Mouse (Mus musculus) MEL (cell line): ENCODE data around the gene Smad1. TPM values are rescaled to one million over a fixed set of nuclear protein-coding genes. Genes with fewer than 3 reads are reported as not detected.

Experiments
- DNase-seq: peaks from one replicate; pipeline ENCODE4 v3.0.0; 2011; ENCODE audit warnings: low read depth, low spot score
- H3K27ac ChIP-seq: 2 replicates; pipeline ENCODE4 v1.5.1; 2012; ENCODE audit warnings: low read depth, mild to moderate bottlenecking, control low read depth, low read length, moderate library complexity; ENCODE audit not compliant: control insufficient read depth
- H3K27me3 ChIP-seq, 2 experiments: fragments of 150-350 bp in 1 of 2; sonication (generic) in 1 of 2; 2 replicates each; pipeline ENCODE4 v1.6.1; 2012; ENCODE audit warnings: low read length in 2 of 2, mild to moderate bottlenecking in 2 of 2, improper control_type of control experiment in 1 of 2, moderate library complexity in 1 of 2; ENCODE audit not compliant: insufficient read depth in 2 of 2, control insufficient read depth in 1 of 2
- H3K36me3 ChIP-seq, 2 experiments: 2 replicates each; pipeline ENCODE4 v1.6.1; 2012 to 2014; ENCODE audit warnings: low read length in 2 of 2, improper control_type of control experiment in 1 of 2, inconsistent platforms in 1 of 2, mild to moderate bottlenecking in 1 of 2; ENCODE audit not compliant: insufficient read depth in 2 of 2, control insufficient read depth in 1 of 2
- H3K4me1 ChIP-seq, 2 experiments: fragments of 150-350 bp in 1 of 2; sonication (generic) in 1 of 2; 2 replicates each; pipeline ENCODE4 v1.6.1; 2012; ENCODE audit warnings: low read length in 2 of 2, improper control_type of control experiment in 1 of 2, mild to moderate bottlenecking in 1 of 2; ENCODE audit not compliant: insufficient read depth in 2 of 2, control insufficient read depth in 1 of 2
- H3K4me3 ChIP-seq, 2 experiments: fragments of 150-350 bp in 1 of 2; sonication (generic) in 1 of 2; 2 replicates each; pipeline ENCODE4 v1.5.1; 2012; ENCODE audit warnings: low read depth in 2 of 2, low read length in 2 of 2, mild to moderate bottlenecking in 2 of 2, moderate library complexity in 2 of 2, control low read depth in 1 of 2, improper control_type of control experiment in 1 of 2; ENCODE audit not compliant: control insufficient read depth in 1 of 2, insufficient read depth in 1 of 2
- H3K79me2 ChIP-seq: 2 replicates; pipeline ENCODE4 v1.6.1; 2012; ENCODE audit warnings: mild to moderate bottlenecking, low read length, moderate library complexity; ENCODE audit not compliant: control insufficient read depth, poor library complexity, insufficient read depth
- H3K9ac ChIP-seq: 2 replicates; pipeline ENCODE4 v1.6.1; 2012; ENCODE audit warnings: low read depth, mild to moderate bottlenecking, control low read depth, low read length, moderate library complexity; ENCODE audit not compliant: control insufficient read depth, poor library complexity, severe bottlenecking
- H3K9me3 ChIP-seq: fragments of 150-350 bp; sonication (generic); replicated peaks from 2 replicates; pipeline ENCODE4 v1.6.1; 2012; ENCODE audit warnings: mild to moderate bottlenecking, low read length, improper control_type of control experiment, moderate library complexity; ENCODE audit not compliant: insufficient read depth
- BHLHE40 ChIP-seq: IDR thresholded peaks from 2 replicates; pipeline ENCODE4 v1.6.1; 2012; ENCODE audit warnings: low read depth, mild to moderate bottlenecking, inconsistent platforms, low read length, improper control_type of control experiment, borderline replicate concordance
- CHD1 ChIP-seq: IDR thresholded peaks from 2 replicates; pipeline ENCODE4 v1.6.1; 2012; ENCODE audit warnings: low read depth, mild to moderate bottlenecking, inconsistent platforms, low read length, improper control_type of control experiment
- CTCF ChIP-seq, 3 experiments: IDR thresholded peaks in 2 of 3; conservative IDR thresholded peaks in 1 of 3; 2 replicates each; pipeline ENCODE4 v1.5.1; 2011 to 2012; ENCODE audit warnings: low read length in 3 of 3, low read depth in 2 of 3, mild to moderate bottlenecking in 2 of 3, improper control_type of control experiment in 1 of 3, inconsistent platforms in 1 of 3, mixed read lengths in 1 of 3, moderate library complexity in 1 of 3; ENCODE audit not compliant: control insufficient read depth in 1 of 3, insufficient read depth in 1 of 3, poor library complexity in 1 of 3, severe bottlenecking in 1 of 3
- E2F4 ChIP-seq: IDR thresholded peaks from 2 replicates; pipeline ENCODE4 v1.6.1; 2011; ENCODE audit warnings: low read depth, low read length, improper control_type of control experiment, borderline replicate concordance
- EP300 ChIP-seq, 2 experiments: IDR thresholded peaks; 2 replicates each; pipeline ENCODE4 v1.6.1; 2011; ENCODE audit warnings: improper control_type of control experiment in 2 of 2, low read length in 2 of 2, low read depth in 1 of 2, mild to moderate bottlenecking in 1 of 2
- ETS1 ChIP-seq: IDR thresholded peaks from 2 replicates; pipeline ENCODE4 v1.6.1; 2012; ENCODE audit warnings: low read depth, mild to moderate bottlenecking, inconsistent platforms, low read length, improper control_type of control experiment, moderate library complexity
- GABPA ChIP-seq: IDR thresholded peaks from 2 replicates; pipeline ENCODE4 v1.6.1; 2012; ENCODE audit warnings: low read depth, mild to moderate bottlenecking, inconsistent platforms, low read length, improper control_type of control experiment, moderate library complexity
- GATA1 ChIP-seq: IDR thresholded peaks from 2 replicates; pipeline ENCODE4 v1.6.1; 2011; ENCODE audit warnings: low read depth, low read length, improper control_type of control experiment
- HCFC1 ChIP-seq: IDR thresholded peaks from 2 replicates; pipeline ENCODE4 v1.6.1; 2012; ENCODE audit warnings: low read depth, mild to moderate bottlenecking, inconsistent platforms, low read length, improper control_type of control experiment, moderate library complexity
- KAT2A ChIP-seq: conservative IDR thresholded peaks from 2 replicates; pipeline ENCODE4 v1.6.1; 2012; ENCODE audit warnings: low read depth, low read length, improper control_type of control experiment, inconsistent platforms
- MAFK ChIP-seq: IDR thresholded peaks from 2 replicates; pipeline ENCODE4 v1.6.1; 2011; ENCODE audit warnings: low read depth, mild to moderate bottlenecking, low read length, improper control_type of control experiment, borderline replicate concordance
- MAX ChIP-seq: IDR thresholded peaks from 2 replicates; pipeline ENCODE4 v1.6.1; 2011; ENCODE audit warnings: low read length, improper control_type of control experiment
- MEF2A ChIP-seq: IDR thresholded peaks from 2 replicates; pipeline ENCODE4 v1.6.1; 2014; ENCODE audit warnings: low read depth, mild to moderate bottlenecking, inconsistent platforms, low read length, improper control_type of control experiment; ENCODE audit not compliant: poor library complexity, insufficient replicate concordance, severe bottlenecking; ENCODE audit errors: extremely low read depth
- MXI1 ChIP-seq: IDR thresholded peaks from 2 replicates; pipeline ENCODE4 v1.6.1; 2011; ENCODE audit warnings: mild to moderate bottlenecking, low read depth, low read length, improper control_type of control experiment
- MYB ChIP-seq: IDR thresholded peaks from 2 replicates; pipeline ENCODE4 v1.6.1; 2011; ENCODE audit warnings: mild to moderate bottlenecking, low read depth, low read length, improper control_type of control experiment
- MYC ChIP-seq: IDR thresholded peaks from 2 replicates; pipeline ENCODE4 v1.6.1; 2011; ENCODE audit warnings: low read depth, mild to moderate bottlenecking, low read length, improper control_type of control experiment, moderate library complexity
- NELFE ChIP-seq: IDR thresholded peaks from 2 replicates; pipeline ENCODE4 v1.6.1; 2011; ENCODE audit warnings: low read depth, low read length, improper control_type of control experiment
- POLR2A ChIP-seq, 2 experiments: IDR thresholded peaks; 2 replicates each; pipeline ENCODE4 v1.6.1; 2011 to 2012; ENCODE audit warnings: low read length in 2 of 2, mild to moderate bottlenecking in 2 of 2, control low read depth in 1 of 2, improper control_type of control experiment in 1 of 2, low read depth in 1 of 2, moderate library complexity in 1 of 2; ENCODE audit not compliant: control insufficient read depth in 1 of 2, insufficient read depth in 1 of 2, poor library complexity in 1 of 2
- POLR2AphosphoS5 ChIP-seq: IDR thresholded peaks from 2 replicates; pipeline ENCODE4 v1.6.1; 2012; ENCODE audit warnings: low read depth, borderline replicate concordance, mild to moderate bottlenecking, inconsistent platforms, low read length, moderate library complexity, mixed read lengths
- RAD21 ChIP-seq: IDR thresholded peaks from 2 replicates; pipeline ENCODE4 v1.6.1; 2011; ENCODE audit warnings: mild to moderate bottlenecking, low read depth, low read length, improper control_type of control experiment
- SIN3A ChIP-seq: IDR thresholded peaks from 2 replicates; pipeline ENCODE4 v1.6.1; 2012; ENCODE audit warnings: low read length, improper control_type of control experiment, inconsistent platforms
- SMC3 ChIP-seq: IDR thresholded peaks from 2 replicates; pipeline ENCODE4 v1.6.1; 2011; ENCODE audit warnings: low read depth, low read length, improper control_type of control experiment
- TAL1 ChIP-seq: IDR thresholded peaks from 2 replicates; pipeline ENCODE4 v1.6.1; 2012; ENCODE audit warnings: mild to moderate bottlenecking, inconsistent platforms, low read length, moderate library complexity, mixed read lengths
- TBP ChIP-seq: IDR thresholded peaks from 2 replicates; pipeline ENCODE4 v1.8.0; 2011; ENCODE audit warnings: low read depth, low read length, improper control_type of control experiment
- TCF12 ChIP-seq: IDR thresholded peaks from 2 replicates; pipeline ENCODE4 v1.6.1; 2014; ENCODE audit warnings: low read depth, mild to moderate bottlenecking, inconsistent platforms, low read length, improper control_type of control experiment, moderate library complexity
- UBTF ChIP-seq: IDR thresholded peaks from 2 replicates; pipeline ENCODE4 v1.6.1; 2012; ENCODE audit warnings: low read depth, mild to moderate bottlenecking, inconsistent platforms, low read length, improper control_type of control experiment, moderate library complexity, borderline replicate concordance; ENCODE audit not compliant: insufficient read depth
- USF1 ChIP-seq: IDR thresholded peaks from 2 replicates; pipeline ENCODE4 v1.6.1; 2014; ENCODE audit warnings: low read depth, mild to moderate bottlenecking, inconsistent platforms, low read length, improper control_type of control experiment, moderate library complexity
- USF2 ChIP-seq, 2 experiments: IDR thresholded peaks; 2 replicates each; pipeline ENCODE4 v1.6.1; 2011 to 2012; ENCODE audit warnings: improper control_type of control experiment in 2 of 2, low read length in 2 of 2, borderline replicate concordance in 1 of 2, inconsistent platforms in 1 of 2, low read depth in 1 of 2, mild to moderate bottlenecking in 1 of 2; ENCODE audit not compliant: insufficient read depth in 1 of 2
- ZC3H11A ChIP-seq: IDR thresholded peaks from 2 replicates; pipeline ENCODE4 v1.6.1; 2012; ENCODE audit warnings: low read depth, mild to moderate bottlenecking, inconsistent platforms, low read length, improper control_type of control experiment
- ZKSCAN1 ChIP-seq: IDR thresholded peaks from 2 replicates; pipeline ENCODE4 v1.6.1; 2012; ENCODE audit warnings: low read depth, mild to moderate bottlenecking, inconsistent platforms, low read length, improper control_type of control experiment, moderate library complexity
- ZMIZ1 ChIP-seq: IDR thresholded peaks from 2 replicates; pipeline ENCODE4 v1.6.1; 2012; ENCODE audit warnings: low read depth, mild to moderate bottlenecking, inconsistent platforms, low read length, improper control_type of control experiment, moderate library complexity
- polyA plus RNA-seq, 2 experiments: library from polyadenylated mRNA; stranded (reverse) in 1 of 2; unstranded in 1 of 2; fragments of >175 nt in 1 of 2; fragments of >200 nt in 1 of 2; gene quantifications; 2 replicates each; pipeline versions ENCODE4 v1.2.1 to v1.2.4; 2012; ENCODE audit warnings: low replicate concordance in 2 of 2, low read depth in 1 of 2; ENCODE audit not compliant: insufficient read length in 2 of 2, insufficient read depth in 1 of 2, missing spikeins in 1 of 2
- total RNA-seq: library from RNA; depleted of rRNA; stranded (reverse); fragments of 300-350 nt; gene quantifications from 2 replicates; pipeline ENCODE4 v1.2.3, GENCODE M21; 2012

The Smad1 gene
- total and polyA plus RNA-seq, 3 experiments = 1.3 to 2.0 TPM; not detected in 1

DNA sequence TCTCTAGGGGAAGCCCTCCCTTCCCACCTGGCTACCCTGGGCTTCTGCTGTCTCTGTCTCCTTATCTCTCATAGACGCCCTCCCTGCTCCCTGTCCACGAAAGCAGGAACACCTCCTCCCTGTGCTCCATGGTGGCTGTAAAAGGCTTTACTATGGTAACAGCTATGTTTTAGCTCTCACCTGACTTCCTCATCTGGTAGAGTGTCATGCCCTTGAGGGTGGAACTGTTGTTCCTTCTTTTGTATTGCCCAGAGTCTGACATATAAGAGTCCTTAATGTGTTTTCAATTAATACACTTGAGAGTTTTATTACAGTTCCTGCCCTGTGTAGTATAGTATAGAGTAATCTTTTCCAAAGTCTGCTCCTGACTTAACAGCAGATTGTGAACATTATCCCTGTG lies 36.9 kb downstream of the Smad1 start (continued):
- no peak for TF ChIP-seq POLR2A (IDR thresholded peaks at IDR 0.05; ENCODE audit: control insufficient read depth in 1 of 2, insufficient read depth in 1 of 2, low read depth in 1 of 2, low read length in 2 of 2, poor library complexity in 1 of 2)
- no peak for TF ChIP-seq ZC3H11A
- no peak for TF ChIP-seq CHD1
- TF ChIP-seq MEF2A = no peak
- TF ChIP-seq MYC = no peak
- TF ChIP-seq ZMIZ1 = no peak
- peak; percentile 26; the same call in 1 of the 2 replicates for TF ChIP-seq BHLHE40
- no peak for TF ChIP-seq RAD21
- TF ChIP-seq GABPA = no peak
- no peak for TF ChIP-seq UBTF
- peak; percentile 69 for TF ChIP-seq ETS1
- peak; percentile 58 for TF ChIP-seq SIN3A
- TF ChIP-seq MYB = no peak
- TF ChIP-seq NELFE = no peak
- TF ChIP-seq SMC3 = no peak
- no peak for TF ChIP-seq MAFK
- no peak for TF ChIP-seq TBP
- TF ChIP-seq POLR2AphosphoS5 = no peak
- TF ChIP-seq, all 39 proteins: peak for 8

DNA sequence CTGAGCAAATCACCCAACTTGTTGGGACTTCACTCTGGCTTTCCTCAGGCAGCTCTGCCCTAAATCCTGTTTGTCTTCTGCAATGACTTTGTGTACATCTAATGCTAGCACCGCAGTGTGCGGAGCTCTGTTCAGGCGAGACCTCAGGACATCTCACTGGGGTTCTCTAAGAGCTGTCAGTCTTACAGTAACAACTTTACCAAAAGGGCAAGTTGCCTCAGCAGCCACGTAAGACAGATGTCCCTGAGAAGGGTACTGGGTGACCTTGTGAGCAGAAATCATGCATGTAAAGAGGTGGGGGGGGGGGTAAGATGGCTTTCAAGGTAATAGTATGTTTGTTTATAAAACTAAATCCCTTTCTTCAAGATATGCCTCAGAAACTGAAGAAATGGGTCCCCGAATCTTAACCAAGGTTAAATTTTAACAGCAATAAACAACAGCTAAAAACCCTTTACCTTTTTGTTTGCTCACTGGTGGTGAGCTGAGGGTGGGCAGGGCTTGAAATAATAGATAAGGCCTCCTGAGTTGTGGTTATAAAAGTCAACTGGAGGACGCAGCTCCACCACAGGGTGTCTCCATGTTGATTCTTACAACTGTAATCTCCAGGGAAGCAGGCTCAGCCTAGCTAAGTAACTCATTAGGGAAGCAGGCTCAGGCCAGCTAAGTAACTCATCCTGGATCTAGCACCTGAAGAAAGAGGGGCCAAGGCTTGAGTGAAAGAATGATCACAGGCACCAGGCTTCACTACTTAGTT lies 38.4 kb downstream of the Smad1 start:
- Histone ChIP-seq H3K9me3 (no peaks in the 10 kb centered on the region), H3K79me2 (no peaks in the 10 kb centered on the region), H3K36me3 (peaks cover 0 to 16% of the 10 kb centered on the region in 2 experiments; a peak in 2 of 4 replicates), H3K9ac (no peak overlapping the region), H3K27ac (peak overlapping the region; percentile 37; the same call in 1 of the 2 replicates), H3K27me3 (no peaks in the 10 kb centered on the region), H3K4me3 (no peak overlapping the region), H3K4me1 (peaks cover 6 to 21% of the 10 kb centered on the region in 2 experiments)
- peak; percentile 82 for DNase-seq
- TF ChIP-seq TAL1 = peak; percentile 52; the same call in 1 of the 2 replicates
- TF ChIP-seq KAT2A = no peak
- no peak for TF ChIP-seq MYB
- TF ChIP-seq UBTF = no peak
- no peak for TF ChIP-seq POLR2AphosphoS5
- TF ChIP-seq SMC3 = peak; percentile 24
- TF ChIP-seq EP300 (IDR thresholded peaks at IDR 0.05; ENCODE audit: low read depth in 1 of 2, low read length in 2 of 2) = peak in 1 of 2 experiments; percentile 9; a peak in 1 of 4 replicates
- 0 out of 2 replicates have a peak, but pooled peaks have one; percentile 41 for TF ChIP-seq HCFC1
- TF ChIP-seq MXI1 = no peak
- no peak for TF ChIP-seq E2F4
- TF ChIP-seq USF1 = no peak
- no peak for TF ChIP-seq GABPA
- 0 out of 2 replicates have a peak, but pooled peaks have one; percentile 19 for TF ChIP-seq TBP
- no peak for TF ChIP-seq CHD1
- TF ChIP-seq MEF2A = no peak
- no peak for TF ChIP-seq ZKSCAN1
- TF ChIP-seq RAD21 = no peak
- TF ChIP-seq USF2 (IDR thresholded peaks at IDR 0.05; ENCODE audit: borderline replicate concordance in 1 of 2, insufficient read depth in 1 of 2, low read depth in 1 of 2, low read length in 2 of 2) = no peak
- TF ChIP-seq MAX = no peak
- no peak for TF ChIP-seq MYC
- TF ChIP-seq CTCF (IDR thresholded peaks at IDR 0.05 in 2 of 3, conservative IDR thresholded peaks at IDR 0.05 in 1 of 3; ENCODE audit: control insufficient read depth in 1 of 3, insufficient read depth in 1 of 3, low read depth in 2 of 3, low read length in 3 of 3, poor library complexity in 1 of 3, severe bottlenecking in 1 of 3) = peak in 1 of 3 experiments; percentile 11; a peak in 2 of 6 replicates
- no peak for TF ChIP-seq TCF12
- TF ChIP-seq ZMIZ1 = no peak
- TF ChIP-seq GATA1 = peak; percentile 62
